Mouse (Mus musculus) embryonic facial prominence, embryonic 10.5 days (tissue): ENCODE measurements around the gene Gm16503. TPM values are rescaled to one million over a fixed set of nuclear protein-coding genes. Genes with fewer than 3 reads are reported as not detected.
"Not testable (repeated sequence)": the region's sequence is repeated elsewhere in the genome, so short reads cannot be mapped to it uniquely, and the experiment has no call there.

Experiments
- DNase-seq: peaks from one replicate; pipeline ENCODE4 v3.0.0-alpha.2; 2017; ENCODE audit warnings: low spot score
- H3K27ac ChIP-seq: fragments of 300-500 bp; sonication (generic); replicated peaks from 2 replicates; pipeline ENCODE4 v1.5.1; 2016; ENCODE audit warnings: mild to moderate bottlenecking
- H3K27me3 ChIP-seq: fragments of 300-500 bp; sonication (generic); replicated peaks from 2 replicates; pipeline ENCODE4 v1.6.1; 2016; ENCODE audit warnings: low read depth, mild to moderate bottlenecking; ENCODE audit not compliant: poor library complexity, severe bottlenecking
- H3K36me3 ChIP-seq: fragments of 300-500 bp; sonication (generic); replicated peaks from 2 replicates; pipeline ENCODE4 v1.6.1; 2016; ENCODE audit warnings: mild to moderate bottlenecking, moderate library complexity
- H3K4me1 ChIP-seq: fragments of 300-500 bp; sonication (generic); 2 replicates; pipeline ENCODE4 v1.6.1; 2016
- H3K4me3 ChIP-seq: fragments of 300-500 bp; sonication (generic); 2 replicates; pipeline ENCODE4 v1.5.1; 2016; ENCODE audit warnings: mild to moderate bottlenecking, moderate library complexity
- H3K9me3 ChIP-seq: fragments of 300-500 bp; sonication (generic); 2 replicates; pipeline ENCODE4 v1.6.1; 2016; ENCODE audit warnings: mild to moderate bottlenecking
- WGBS: fragments of 180-500 bp; shearing (Covaris S2); methylation state at CpG from one replicate; pipeline ENCODE4 v1.1.7; 2016; 5-methylcytosine and 5-hydroxymethylcytosine counted together
- polyA plus RNA-seq: library from polyadenylated mRNA; unstranded; fragments of >200 nt; fragmentation: Nextera tagmentation; extraction: Ambion mirVana; gene quantifications from 2 replicates; pipeline ENCODE4 v1.2.1, GENCODE M21; 2016

Gm16503 gene
- polyA plus RNA-seq, 1 experiment from 2014 or later = 0.20 TPM

- not testable (repeated sequence) for H3K36me3 ChIP-seq, H3K27ac ChIP-seq, H3K27me3 ChIP-seq, H3K4me1 ChIP-seq, DNase-seq, H3K4me3 ChIP-seq
- H3K9me3 ChIP-seq = peaks cover 31% of the 10 kb centered on the region
- 61% methylated on average over 1 of the region's 1 CpGs for WGBS
Measured at GRCm38 (mm10) chr4:147556921-147557320, 16.9 kb downstream of the Gm16503 start.

GRCm38 (mm10) chr4:147558011-147558410 lies 18.0 kb downstream of the Gm16503 start:
- H3K36me3 ChIP-seq, H3K4me3 ChIP-seq, DNase-seq, H3K27ac ChIP-seq, H3K27me3 ChIP-seq, H3K4me1 ChIP-seq: not testable (repeated sequence)
- peaks cover 27% of the 10 kb centered on the region for H3K9me3 ChIP-seq

- H3K4me3 ChIP-seq, H3K27me3 ChIP-seq, H3K36me3 ChIP-seq, H3K27ac ChIP-seq, DNase-seq, H3K4me1 ChIP-seq: not testable (repeated sequence)
- 67% methylated on average over 1 of the region's 1 CpGs for WGBS
- H3K9me3 ChIP-seq = peaks cover 19% of the 10 kb centered on the region
Measured at GRCm38 (mm10) chr4:147559096-147559495, 19.1 kb downstream of the Gm16503 start.

GRCm38 (mm10) chr4:147565426-147566220 lies 25.6 kb downstream of the Gm16503 start:
- no peaks in the 10 kb centered on the region for H3K36me3 ChIP-seq
- H3K27me3 ChIP-seq = no peaks in the 10 kb centered on the region
- H3K4me1 ChIP-seq = no peaks in the 10 kb centered on the region
- WGBS = 73% methylated on average over 6 of the region's 6 CpGs
- H3K9me3 ChIP-seq = peaks cover 21% of the 10 kb centered on the region
- no peak for DNase-seq
- H3K27ac ChIP-seq = no peak overlapping the region
- H3K4me3 ChIP-seq = no peak overlapping the region

GRCm38 (mm10) chr4:147571156-147571555 lies 31.1 kb downstream of the Gm16503 start:
- WGBS = 86% methylated on average over 8 of the region's 8 CpGs

GRCm38 (mm10) chr4:147579371-147579770 lies 39.4 kb downstream of the Gm16503 start:
- H3K27ac ChIP-seq, H3K4me1 ChIP-seq, H3K4me3 ChIP-seq, H3K27me3 ChIP-seq, H3K36me3 ChIP-seq, DNase-seq: not testable (repeated sequence)
- WGBS = 92% methylated on average over 4 of the region's 4 CpGs
- H3K9me3 ChIP-seq = peaks cover 23% of the 10 kb centered on the region

More at GRCm38 (mm10) chr4:147571156-147571555, 31.1 kb downstream of the Gm16503 start:
- H3K9me3 ChIP-seq = peaks cover 27% of the 10 kb centered on the region
- H3K36me3 ChIP-seq, H3K4me3 ChIP-seq, H3K27ac ChIP-seq, H3K4me1 ChIP-seq, DNase-seq, H3K27me3 ChIP-seq: not testable (repeated sequence)

- H3K4me1 ChIP-seq = no peaks in the 10 kb centered on the region
- H3K27me3 ChIP-seq = no peaks in the 10 kb centered on the region
- no peaks in the 10 kb centered on the region for H3K36me3 ChIP-seq
- H3K9me3 ChIP-seq = peaks cover 46% of the 10 kb centered on the region
- no peak for DNase-seq
- H3K27ac ChIP-seq = no peak overlapping the region
- H3K4me3 ChIP-seq = no peak overlapping the region
- 62% methylated on average over 1 of the region's 1 CpGs for WGBS
Measured at GRCm38 (mm10) chr4:147586511-147587473, 46.8 kb downstream of the Gm16503 start.

Other genes starting within 250 kb of the Gm16503 start
- 0.17 TPM in 1 of 2 replicates, not detected in the other for gene Zfp988, start 234.5 kb upstream of the Gm16503 start, polyA plus RNA-seq
- gene Zfp978, start 178.9 kb upstream of the Gm16503 start, polyA plus RNA-seq = 0.11 TPM in 1 of 2 replicates, not detected in the other
- gene Zfp982, start 47.8 kb upstream of the Gm16503 start, polyA plus RNA-seq = 8.6 and 10.8 TPM in 2 replicates
- 0.17 and 0.18 TPM in 2 replicates for gene Zfp985, start 13.1 kb downstream of the Gm16503 start, polyA plus RNA-seq
- gene Zfp979, start 102.3 kb downstream of the Gm16503 start, polyA plus RNA-seq = 3.1 and 3.2 TPM in 2 replicates
- gene Zfp534, start 162.3 kb downstream of the Gm16503 start, polyA plus RNA-seq = not detected in 2 replicates